Mouse (Mus musculus): ENCODE data around the gene Lrrc73. TPM values are rescaled to one million over a fixed set of nuclear protein-coding genes. Genes with fewer than 3 reads are reported as not detected.

Lrrc73 gene
- polyA plus RNA-seq, 1 experiment from 2014 or later = 0.76 TPM

DNA sequence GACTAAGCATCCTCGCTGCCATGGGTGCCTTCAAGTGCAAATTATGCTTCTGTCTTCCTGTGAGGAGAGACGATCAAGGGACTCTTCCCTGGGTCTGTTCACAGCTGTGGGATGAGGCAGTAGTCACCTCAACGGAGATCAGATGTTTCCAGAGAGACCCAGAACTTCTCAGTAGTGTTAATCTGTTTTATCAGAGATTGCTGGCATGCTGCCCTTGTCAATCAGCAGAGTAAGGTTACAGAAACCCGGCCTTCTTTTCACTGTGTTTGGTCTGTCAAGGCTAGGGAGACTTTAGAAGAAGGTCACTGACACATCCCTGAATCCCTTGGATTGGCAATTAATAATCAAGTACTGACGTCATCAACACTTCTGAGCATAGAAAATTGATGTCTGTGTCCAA lies 15.9 kb upstream of the Lrrc73 start:
- ATAC-seq (ENCODE audit: insufficient read depth) = no peak
- Histone ChIP-seq H3K4me1 (ENCODE audit: insufficient read depth) (no peaks in the 10 kb centered on the region), H3K4me2 (no peak overlapping the region), H3K9me3 (ENCODE audit: low read depth, low read length) (no peaks in the 10 kb centered on the region), H3K27ac (ENCODE audit: low read depth) (no peak overlapping the region), H3K36me3 (ENCODE audit: insufficient read depth) (peaks cover 88% of the 10 kb centered on the region), H3K4me3 (ENCODE audit: low read depth, low read length) (no peak overlapping the region), H3K9ac (no peak overlapping the region), H3K27me3 (ENCODE audit: insufficient read depth, low read length) (no peaks in the 10 kb centered on the region)
- DNase-seq = no peak
- no peak for TF ChIP-seq CTCF (IDR thresholded peaks at IDR 0.05; ENCODE audit: low read depth)
- 76% methylated on average over 5 of the region's 5 CpGs for WGBS

- WGBS = 77% methylated on average over 15 of the region's 15 CpGs
- no peak overlapping the region for H3K4me2 ChIP-seq
Observed at GRCm38 (mm10) chr17:46239516-46240114, 13.7 kb upstream of the Lrrc73 start.

GRCm38 (mm10) chr17:46241471-46241870 lies 11.9 kb upstream of the Lrrc73 start:
- DNase-seq (no peak), ATAC-seq (ENCODE audit: insufficient read depth) (no peak)
- H3K9me3 ChIP-seq (ENCODE audit: low read depth, low read length) = no peaks in the 10 kb centered on the region
- H3K4me3 ChIP-seq (ENCODE audit: low read depth, low read length) = no peak overlapping the region
- H3K4me2 ChIP-seq = no peak overlapping the region
- no peak overlapping the region for H3K9ac ChIP-seq
- 62% methylated on average over 11 of the region's 11 CpGs for WGBS
- H3K27me3 ChIP-seq (ENCODE audit: insufficient read depth, low read length) = no peaks in the 10 kb centered on the region
- peaks cover 96% of the 10 kb centered on the region for H3K36me3 ChIP-seq (ENCODE audit: insufficient read depth)
- TF ChIP-seq CTCF (IDR thresholded peaks at IDR 0.05; ENCODE audit: low read depth) = no peak
- H3K4me1 ChIP-seq (ENCODE audit: insufficient read depth) = no peaks in the 10 kb centered on the region
- H3K27ac ChIP-seq (ENCODE audit: low read depth) = no peak overlapping the region

More at GRCm38 (mm10) chr17:46239516-46240114, 13.7 kb upstream of the Lrrc73 start:
- Histone ChIP-seq H3K27me3 (ENCODE audit: insufficient read depth, low read length) (no peaks in the 10 kb centered on the region), H3K27ac (ENCODE audit: low read depth) (no peak overlapping the region), H3K4me3 (ENCODE audit: low read depth, low read length) (no peak overlapping the region), H3K9ac (no peak overlapping the region), H3K36me3 (ENCODE audit: insufficient read depth) (peaks cover 88% of the 10 kb centered on the region), H3K4me1 (ENCODE audit: insufficient read depth) (no peaks in the 10 kb centered on the region), H3K9me3 (ENCODE audit: low read depth, low read length) (no peaks in the 10 kb centered on the region)
- no peak for TF ChIP-seq CTCF (IDR thresholded peaks at IDR 0.05; ENCODE audit: low read depth)
- DNase-seq = no peak
- no peak for ATAC-seq (ENCODE audit: insufficient read depth)

DNA sequence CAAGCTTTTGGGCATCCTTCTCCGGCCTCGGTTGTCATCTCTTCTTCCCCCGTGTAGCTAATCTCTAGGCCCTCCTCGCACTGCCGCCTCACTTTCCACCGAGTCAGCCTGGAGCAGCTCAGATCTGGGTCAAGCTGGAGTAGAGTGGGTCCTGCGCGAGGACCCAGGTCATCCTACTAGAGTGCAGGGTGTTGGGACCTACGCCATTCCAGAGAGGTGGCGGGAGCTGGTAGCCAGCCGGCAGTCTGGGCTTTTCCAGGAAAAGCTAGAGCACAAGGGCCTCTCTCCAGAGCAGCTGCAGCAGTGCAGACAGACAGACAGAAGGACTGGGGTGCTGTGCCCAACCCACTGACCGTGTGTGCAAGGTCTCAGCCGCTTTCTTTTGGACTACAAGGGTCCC lies 11.1 kb upstream of the Lrrc73 start:
- H3K9me3 ChIP-seq (ENCODE audit: low read depth, low read length) = no peaks in the 10 kb centered on the region
- H3K9ac ChIP-seq = no peak overlapping the region
- WGBS = 80% methylated on average over 13 of the region's 13 CpGs
- no peak for TF ChIP-seq CTCF (IDR thresholded peaks at IDR 0.05; ENCODE audit: low read depth)
- no peak overlapping the region for H3K4me3 ChIP-seq (ENCODE audit: low read depth, low read length)
- ATAC-seq (ENCODE audit: insufficient read depth) (no peak), DNase-seq (no peak)
- H3K36me3 ChIP-seq (ENCODE audit: insufficient read depth) = peaks cover 93% of the 10 kb centered on the region
- H3K4me1 ChIP-seq (ENCODE audit: insufficient read depth) = peaks cover 6% of the 10 kb centered on the region; the same call in 1 of the 2 replicates
- no peaks in the 10 kb centered on the region for H3K27me3 ChIP-seq (ENCODE audit: insufficient read depth, low read length)
- H3K4me2 ChIP-seq = no peak overlapping the region
- H3K27ac ChIP-seq (ENCODE audit: low read depth) = no peak overlapping the region

GRCm38 (mm10) chr17:46242993-46243392 lies 10.3 kb upstream of the Lrrc73 start:
- no peaks in the 10 kb centered on the region for H3K9me3 ChIP-seq (ENCODE audit: low read depth, low read length)
- no peaks in the 10 kb centered on the region for H3K27me3 ChIP-seq (ENCODE audit: insufficient read depth, low read length)
- no peak overlapping the region for H3K4me3 ChIP-seq (ENCODE audit: low read depth, low read length)
- peaks cover 6% of the 10 kb centered on the region; the same call in 1 of the 2 replicates for H3K4me1 ChIP-seq (ENCODE audit: insufficient read depth)
- no peak overlapping the region for H3K27ac ChIP-seq (ENCODE audit: low read depth)
- H3K9ac ChIP-seq = no peak overlapping the region
- DNase-seq = no peak
- TF ChIP-seq CTCF (IDR thresholded peaks at IDR 0.05; ENCODE audit: low read depth) = no peak
- no peak for ATAC-seq (ENCODE audit: insufficient read depth)
- no peak overlapping the region for H3K4me2 ChIP-seq
- H3K36me3 ChIP-seq (ENCODE audit: insufficient read depth) = peaks cover 90% of the 10 kb centered on the region
- WGBS = 69% methylated on average over 4 of the region's 4 CpGs

DNA sequence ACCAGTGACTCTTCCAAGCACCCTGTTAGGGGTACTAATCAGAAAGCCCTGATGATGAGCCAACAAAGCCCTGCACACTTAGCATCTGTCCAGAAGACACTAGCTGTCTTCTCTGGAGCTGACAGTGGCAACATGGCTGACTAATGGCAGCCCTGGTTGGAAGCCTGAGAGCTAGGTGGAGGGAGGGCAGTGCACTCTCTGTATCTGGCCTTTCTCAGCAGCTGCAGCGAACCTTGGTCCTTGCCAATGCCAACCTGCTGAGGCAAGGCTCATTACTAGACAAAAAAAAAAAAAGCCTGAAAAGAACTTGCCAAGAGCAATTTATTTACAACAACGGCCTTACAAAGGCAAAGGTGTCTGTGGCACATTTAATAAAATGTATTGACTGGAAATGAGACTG lies 9.7 kb upstream of the Lrrc73 start:
- no peak for DNase-seq
- Histone ChIP-seq H3K4me3 (ENCODE audit: low read depth, low read length) (no peak overlapping the region), H3K27me3 (ENCODE audit: insufficient read depth, low read length) (no peaks in the 10 kb centered on the region), H3K27ac (ENCODE audit: low read depth) (no peak overlapping the region), H3K9ac (no peak overlapping the region), H3K4me2 (no peak overlapping the region), H3K4me1 (ENCODE audit: insufficient read depth) (peaks cover 6% of the 10 kb centered on the region; the same call in 1 of the 2 replicates), H3K9me3 (ENCODE audit: low read depth, low read length) (no peaks in the 10 kb centered on the region), H3K36me3 (ENCODE audit: insufficient read depth) (peaks cover 84% of the 10 kb centered on the region)
- TF ChIP-seq CTCF (IDR thresholded peaks at IDR 0.05; ENCODE audit: low read depth) = no peak
- WGBS = 83% methylated on average over 2 of the region's 2 CpGs
- no peak for ATAC-seq (ENCODE audit: insufficient read depth)

- Histone ChIP-seq H3K9me3 (ENCODE audit: low read depth, low read length) (no peaks in the 10 kb centered on the region), H3K4me2 (no peak overlapping the region), H3K27ac (ENCODE audit: low read depth) (no peak overlapping the region; the same call in 1 of the 2 replicates), H3K4me3 (ENCODE audit: low read depth, low read length) (no peak overlapping the region), H3K27me3 (ENCODE audit: insufficient read depth, low read length) (no peaks in the 10 kb centered on the region), H3K36me3 (ENCODE audit: insufficient read depth) (peaks cover 81% of the 10 kb centered on the region), H3K9ac (no peak overlapping the region), H3K4me1 (ENCODE audit: insufficient read depth) (peaks cover 6% of the 10 kb centered on the region; the same call in 1 of the 2 replicates)
- TF ChIP-seq CTCF (IDR thresholded peaks at IDR 0.05; ENCODE audit: low read depth) = no peak
- 65% methylated on average over 10 of the region's 10 CpGs for WGBS
- DNase-seq (peak; percentile 32), ATAC-seq (ENCODE audit: insufficient read depth) (no peak)
Observed at GRCm38 (mm10) chr17:46244579-46244978, 8.8 kb upstream of the Lrrc73 start.

Data from lung, embryonic 14.5 days (tissue).